In genomic region chr10:110752849-110753248, GRCm38 (mm10) we compare ENCODE assay signal across 16 mouse cellular contexts. TPM values are rescaled to one million over a fixed set of nuclear protein-coding genes. Genes with fewer than 3 reads are reported as not detected.
A peak's percentile ranks its signal among the peaks of the same experiment; 100 is the strongest.
DNase-seq lines count a peak whose midpoint lies in the region; ATAC-seq lines count a peak whose summit lies in the region.
"Had no signal": no experiment of that assay in that cellular context is flagged by ENCODE, and none has a peak within 500 bp of the region (broad histone marks: within the 10 kb centered on the region; RNA-seq: fewer than 3 reads in every experiment).

No protein-coding gene starts in this region.

- H3K4me3 ChIP-seq in heart, embryonic 10.5 days, result no peak overlapping the region
- H3K4me3 ChIP-seq in limb, embryonic 12.5 days (replicated peaks), result no peak overlapping the region
- no peak overlapping the region for H3K4me3 ChIP-seq in limb, embryonic 10.5 days
- H3K4me3 ChIP-seq in heart, embryonic 14.5 days (ENCODE audit: control insufficient read depth in 1 of 2, insufficient read depth in 1 of 2, low read depth in 1 of 2, low read length in 2 of 2), result no peak overlapping the region
- H3K4me3 ChIP-seq: forebrain, embryonic 12.5 days; layer of hippocampus, adult 2 months; neural tube, embryonic 12.5 days had no signal

- no peak overlapping the region for H3K9ac ChIP-seq in limb, embryonic 12.5 days (replicated peaks)
- H3K9ac ChIP-seq in heart, embryonic 14.5 days (ENCODE audit: low read length), result no peak overlapping the region
- H3K9ac ChIP-seq: forebrain, embryonic 12.5 days; neural tube, embryonic 12.5 days had no signal

- no peak overlapping the region for H3K27ac ChIP-seq in heart, embryonic 10.5 days
- 0 out of 2 replicates have a peak overlapping the region, but pooled peaks have one; percentile 8 for H3K27ac ChIP-seq in limb, embryonic 12.5 days
- no peak overlapping the region for H3K27ac ChIP-seq in limb, embryonic 10.5 days
- H3K27ac ChIP-seq in heart, embryonic 14.5 days (replicated peaks in 1 of 2; ENCODE audit: control insufficient read depth in 1 of 2, insufficient read depth in 1 of 2, low read depth in 2 of 2, low read length in 2 of 2), result peak overlapping the region; percentile 68 to 70
- H3K27ac ChIP-seq: forebrain, embryonic 12.5 days; layer of hippocampus, adult 2 months; neural tube, embryonic 12.5 days had no signal

- H3K4me1 ChIP-seq in heart, embryonic 10.5 days, result no peaks in the 10 kb centered on the region
- H3K4me1 ChIP-seq in limb, embryonic 12.5 days (replicated peaks), result no peaks in the 10 kb centered on the region; the same call in 1 of the 2 replicates
- H3K4me1 ChIP-seq in limb, embryonic 10.5 days, result peaks cover 7% of the 10 kb centered on the region; the same call in 1 of the 2 replicates
- 0 out of 4 replicates have a peak, but pooled peaks cover 0 to 2% of the 10 kb centered on the region in 2 experiments for H3K4me1 ChIP-seq in heart, embryonic 14.5 days (ENCODE audit: control insufficient read depth in 2 of 2, insufficient read depth in 2 of 2, low read length in 2 of 2)
- H3K4me1 ChIP-seq: forebrain, embryonic 12.5 days; neural tube, embryonic 12.5 days had no signal

- no peak for ATAC-seq in limb, embryonic 12.5 days (ENCODE audit: insufficient number of reproducible peaks, insufficient read depth, low FRiP score, low TSS enrichment, low read depth)
- ATAC-seq in heart, embryonic 14.5 days (ENCODE audit: insufficient number of reproducible peaks, insufficient read depth, low FRiP score, low read depth), result peak; percentile 72
- ATAC-seq: hindbrain, embryonic 16.5 days had no signal

- no peaks in the 10 kb centered on the region for H3K9me3 ChIP-seq in heart, embryonic 10.5 days
- H3K9me3 ChIP-seq in limb, embryonic 12.5 days, result 0 out of 2 replicates have a peak, but pooled peaks cover 8% of the 10 kb centered on the region
- H3K9me3 ChIP-seq in limb, embryonic 10.5 days (replicated peaks), result no peaks in the 10 kb centered on the region
- H3K9me3 ChIP-seq in heart, embryonic 14.5 days (ENCODE audit: control insufficient read depth, low read length), result no peaks in the 10 kb centered on the region
- H3K9me3 ChIP-seq: forebrain, embryonic 12.5 days; neural tube, embryonic 12.5 days had no signal

- H3K4me2 ChIP-seq in limb, embryonic 12.5 days, result no peak overlapping the region
- no peak overlapping the region for H3K4me2 ChIP-seq in heart, embryonic 14.5 days (ENCODE audit: low read length)
- H3K4me2 ChIP-seq: forebrain, embryonic 12.5 days; neural tube, embryonic 12.5 days had no signal

- WGBS in heart, embryonic 10.5 days, result 81% methylated on average over 3 of the region's 3 CpGs
- 89% methylated on average over 3 of the region's 3 CpGs for WGBS in limb, embryonic 12.5 days
- WGBS in limb, embryonic 10.5 days, result 92% methylated on average over 3 of the region's 3 CpGs
- WGBS in heart, embryonic 14.5 days, result 68% methylated on average over 3 of the region's 3 CpGs

- no peaks in the 10 kb centered on the region for H3K27me3 ChIP-seq in heart, embryonic 10.5 days (ENCODE audit: insufficient read depth, poor library complexity, severe bottlenecking)
- no peaks in the 10 kb centered on the region for H3K27me3 ChIP-seq in limb, embryonic 12.5 days
- H3K27me3 ChIP-seq in limb, embryonic 10.5 days (ENCODE audit: low read depth, poor library complexity, severe bottlenecking), result no peaks in the 10 kb centered on the region
- no peaks in the 10 kb centered on the region for H3K27me3 ChIP-seq in heart, embryonic 14.5 days (ENCODE audit: control insufficient read depth, insufficient read depth, low read length)
- H3K27me3 ChIP-seq: forebrain, embryonic 12.5 days; neural tube, embryonic 12.5 days had no signal

- peaks cover 95% of the 10 kb centered on the region for H3K36me3 ChIP-seq in heart, embryonic 10.5 days
- peaks cover 95% of the 10 kb centered on the region for H3K36me3 ChIP-seq in limb, embryonic 12.5 days
- peaks cover 100% of the 10 kb centered on the region for H3K36me3 ChIP-seq in limb, embryonic 10.5 days
- H3K36me3 ChIP-seq in heart, embryonic 14.5 days (ENCODE audit: control insufficient read depth, insufficient read depth, low read length), result peaks cover 86% of the 10 kb centered on the region

- DNase-seq in heart, adult 18-20 months, result peak; percentile 16 to 34
- DNase-seq in heart, embryonic 10.5 days (ENCODE audit: low spot score), result no peak
- DNase-seq in limb, embryonic 10.5 days (ENCODE audit: low spot score), result no peak
- DNase-seq in adipocyte (ENCODE audit: low spot score), result peak; percentile 8
- no peak for DNase-seq in yolk sac, embryonic 10.5 days (ENCODE audit: low spot score)
- DNase-seq in adrenal gland, postnatal 14 days, result no peak
- DNase-seq: adrenal gland, postnatal 36 days; cerebellum, adult 9-11 months; right cerebral cortex, postnatal 4 days; thymus, adult 18-20 months had no signal

RNA-seq across cellular contexts. Expression of gene E2f7, which starts 7.6 kb away (rescaled TPM):
- 1 to 10 TPM in 1 of 2 experiments, under 1 TPM in 1; 0.87 to 1.6 TPM for total RNA-seq in heart, adult 18-20 months (2021)
- 26.6 and 32.4 TPM in 2 replicates for polyA plus RNA-seq in heart, embryonic 10.5 days (2016; fragmentation: Nextera tagmentation; extraction: Ambion mirVana)
- polyA plus RNA-seq in limb, embryonic 12.5 days (2016; fragmentation: Nextera tagmentation; extraction: Ambion mirVana), result 34.5 and 34.9 TPM in 2 replicates
- polyA plus RNA-seq in limb, embryonic 10.5 days (2016; fragmentation: Nextera tagmentation; extraction: Ambion mirVana), result 44.7 and 46.6 TPM in 2 replicates
- polyA plus RNA-seq in heart, embryonic 14.5 days (2014; fragmentation: Nextera tagmentation; extraction: Ambion mirVana), result 14.8 and 15.0 TPM in 2 replicates
- 5.5 and 6.9 TPM in 2 replicates for total RNA-seq in adrenal gland, postnatal 14 days (2021)

Comparison
In these comparisons a context has a peak if more than half of its experiments do, and no peak if none do; other contexts are left out.
1. DNase-seq: peak in heart, adult 18-20 months (2 of 2) and adipocyte (single experiment); none in heart, embryonic 10.5 days (single experiment), limb, embryonic 10.5 days (single experiment), yolk sac, embryonic 10.5 days (single experiment) and adrenal gland, postnatal 14 days (single experiment).
2. H3K27ac ChIP-seq: peak in limb, embryonic 12.5 days (single experiment) and heart, embryonic 14.5 days (2 of 2); none in heart, embryonic 10.5 days (single experiment) and limb, embryonic 10.5 days (single experiment).